Mouse (Mus musculus) splenic B cell, adult 2 months (primary cell): ENCODE measurements around the gene Nudt19.
"Not testable (repeated sequence)": the region's sequence is repeated elsewhere in the genome, so short reads cannot be mapped to it uniquely, and the experiment has no call there.

Experiments
- DNase-seq: peaks from one replicate; pipeline ENCODE4 v3.0.0-alpha.2; 2011; ENCODE audit warnings: low read depth, low spot score
- H3K27me3 ChIP-seq: 2 replicates; pipeline ENCODE4 v1.6.1; 2012; ENCODE audit warnings: mild to moderate bottlenecking, low read length, moderate library complexity, mixed read lengths; ENCODE audit not compliant: control insufficient read depth, poor library complexity, insufficient read depth, severe bottlenecking
- H3K36me3 ChIP-seq: 2 replicates; pipeline ENCODE4 v1.6.1; 2012; ENCODE audit warnings: mild to moderate bottlenecking, low read length, moderate library complexity, mixed read lengths; ENCODE audit not compliant: control insufficient read depth, poor library complexity, insufficient read depth, severe bottlenecking

Nudt19 gene

GRCm38 (mm10) chr7:35584068-35584785, 28.1 kb upstream of the Nudt19 start:
- no peak for DNase-seq
- no peaks in the 10 kb centered on the region for H3K36me3 ChIP-seq
- no peaks in the 10 kb centered on the region for H3K27me3 ChIP-seq

DNA sequence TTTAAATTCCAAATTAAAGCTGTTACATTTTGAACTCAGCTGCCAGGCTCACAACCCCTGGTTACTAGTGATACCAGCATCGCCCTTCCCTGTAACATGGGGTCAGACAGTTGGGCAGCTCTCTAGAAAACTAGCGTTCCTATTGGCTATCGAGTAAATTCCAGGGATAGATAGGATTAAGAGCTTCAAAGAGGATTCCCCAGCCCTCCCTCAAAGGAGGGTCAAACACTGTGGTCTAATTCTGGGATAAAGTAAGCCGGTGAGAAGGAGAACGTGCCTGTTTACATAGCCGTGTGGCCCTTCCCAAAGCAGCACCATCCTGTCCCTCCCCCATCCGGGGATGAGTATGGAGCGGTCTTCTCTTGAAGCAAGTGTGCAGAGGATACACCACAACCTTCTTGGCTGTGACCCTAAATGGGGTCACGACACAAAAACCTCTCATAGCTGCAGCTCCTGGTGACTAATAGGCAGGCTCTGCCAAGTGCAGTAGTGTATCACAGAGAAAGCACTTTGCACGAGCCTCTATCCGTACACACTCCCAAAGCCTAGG, 27.4 kb upstream of the Nudt19 start:
- no peaks in the 10 kb centered on the region for H3K36me3 ChIP-seq
- no peak for DNase-seq
- H3K27me3 ChIP-seq = no peaks in the 10 kb centered on the region

DNA sequence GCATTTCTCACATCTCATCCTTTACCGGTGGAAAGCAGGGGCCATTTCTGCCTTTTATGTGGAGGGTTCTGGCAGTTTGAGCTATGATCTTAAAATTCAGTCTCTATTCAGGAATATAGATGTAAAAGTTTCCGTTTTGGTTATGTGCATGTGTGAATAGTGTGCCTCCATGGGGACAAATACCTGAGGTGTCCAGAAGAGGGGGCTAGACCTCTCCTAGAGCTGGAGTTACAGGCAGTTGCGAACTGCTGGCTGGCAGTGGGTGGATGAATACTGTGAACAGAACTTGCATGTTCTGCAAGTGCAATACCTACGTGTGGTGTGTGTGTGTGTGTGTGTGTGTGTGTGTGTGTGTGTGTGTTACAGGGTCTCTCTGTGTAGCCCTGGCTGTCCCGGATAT, 26.6 kb upstream of the Nudt19 start:
- Histone ChIP-seq H3K27me3 (no peaks in the 10 kb centered on the region), H3K36me3 (no peaks in the 10 kb centered on the region)
- peak; percentile 38 for DNase-seq

DNA sequence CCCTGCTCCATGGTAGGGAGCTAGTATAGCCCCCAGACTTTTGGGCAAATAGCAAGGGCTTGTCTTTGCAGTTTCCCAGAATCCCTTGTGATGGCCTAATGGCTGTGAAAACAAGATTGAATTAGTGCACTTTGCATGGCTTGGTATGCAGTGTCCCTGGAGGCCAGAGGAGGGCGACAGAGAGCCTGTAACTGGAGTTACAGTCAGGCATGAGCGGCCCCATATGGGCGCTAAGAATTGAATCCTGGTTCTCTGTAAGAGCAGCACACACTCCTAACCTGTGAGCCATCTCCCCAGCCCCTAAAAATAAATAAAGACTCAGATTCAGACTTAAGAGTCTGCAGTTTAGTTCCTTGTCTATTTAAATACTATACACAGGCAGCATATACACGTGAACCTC, 23.7 kb upstream of the Nudt19 start:
- peak; percentile 79 for DNase-seq
- no peaks in the 10 kb centered on the region for H3K27me3 ChIP-seq

DNA sequence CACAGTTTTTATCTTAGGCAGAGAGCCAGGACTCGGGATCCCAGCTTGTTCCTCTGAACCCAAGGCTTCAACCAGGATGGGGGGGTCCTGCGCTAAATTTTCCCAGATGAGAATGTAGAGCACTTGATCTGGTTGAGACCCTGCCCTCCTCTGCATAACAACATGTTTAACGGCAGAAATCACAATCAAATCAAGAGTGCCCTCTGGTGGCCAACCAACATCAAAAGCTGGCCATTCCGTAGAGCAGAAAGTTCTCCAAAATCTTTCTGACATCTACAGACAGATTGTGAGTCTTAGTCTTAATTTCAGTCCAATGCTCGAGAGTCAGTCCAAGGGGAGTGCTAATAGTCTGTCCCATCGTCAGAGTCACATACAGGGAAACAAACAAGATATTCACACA, 14.8 kb upstream of the Nudt19 start:
- H3K27me3 ChIP-seq, H3K36me3 ChIP-seq: not testable (repeated sequence)
- DNase-seq = peak; percentile 23

More for the DNA sequence above, 23.7 kb upstream of the Nudt19 start:
- H3K36me3 ChIP-seq = no peaks in the 10 kb centered on the region

DNA sequence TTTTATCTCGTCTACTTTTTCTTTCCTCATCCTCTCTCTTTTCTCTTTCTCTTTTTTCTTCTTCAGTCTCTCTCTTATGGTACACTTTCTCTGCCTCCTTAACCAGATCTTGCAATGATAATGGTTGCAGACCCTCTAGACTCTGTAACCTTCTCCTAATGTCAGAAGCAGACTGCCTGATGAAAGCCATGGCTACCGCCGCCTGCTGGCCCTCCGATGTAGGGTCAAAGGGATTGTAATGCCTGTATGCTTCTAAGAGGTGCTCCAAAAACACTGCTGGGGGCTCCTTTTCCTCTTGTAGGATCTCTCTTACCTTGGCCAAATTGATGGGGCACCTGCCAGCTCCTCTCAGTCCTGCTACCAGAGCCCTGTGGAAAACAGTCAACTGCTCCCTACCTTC, 13.6 kb upstream of the Nudt19 start:
- DNase-seq, H3K27me3 ChIP-seq, H3K36me3 ChIP-seq: not testable (repeated sequence)

GRCm38 (mm10) chr7:35565965-35566364, 9.9 kb upstream of the Nudt19 start:
- DNase-seq, H3K36me3 ChIP-seq, H3K27me3 ChIP-seq: not testable (repeated sequence)

DNA sequence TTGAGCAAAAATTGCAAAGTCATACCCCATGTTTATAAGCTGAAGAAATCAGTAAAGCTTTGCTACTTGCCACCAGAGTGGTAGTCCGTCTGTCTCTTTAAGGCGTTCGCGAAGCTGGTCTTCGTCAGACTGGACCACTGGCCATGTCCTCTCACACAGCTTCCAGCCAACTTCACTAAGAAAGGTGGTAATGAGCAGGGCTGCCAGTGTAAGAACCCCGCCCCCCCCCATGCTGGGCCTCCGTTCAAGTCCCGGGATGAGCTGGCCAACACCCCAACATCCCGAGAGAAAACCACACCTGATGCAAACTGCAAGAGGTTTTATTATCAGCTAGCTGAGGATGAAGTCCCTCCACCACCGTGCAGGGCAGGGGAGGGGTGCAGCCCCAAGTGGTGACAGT, 8.8 kb upstream of the Nudt19 start:
- H3K36me3 ChIP-seq, DNase-seq, H3K27me3 ChIP-seq: not testable (repeated sequence)

- H3K27me3 ChIP-seq = no peaks in the 10 kb centered on the region
- no peak for DNase-seq
- H3K36me3 ChIP-seq = no peaks in the 10 kb centered on the region
These were observed 8.2 kb upstream of the Nudt19 start for GRCm38 (mm10) chr7:35564067-35564865.

DNA sequence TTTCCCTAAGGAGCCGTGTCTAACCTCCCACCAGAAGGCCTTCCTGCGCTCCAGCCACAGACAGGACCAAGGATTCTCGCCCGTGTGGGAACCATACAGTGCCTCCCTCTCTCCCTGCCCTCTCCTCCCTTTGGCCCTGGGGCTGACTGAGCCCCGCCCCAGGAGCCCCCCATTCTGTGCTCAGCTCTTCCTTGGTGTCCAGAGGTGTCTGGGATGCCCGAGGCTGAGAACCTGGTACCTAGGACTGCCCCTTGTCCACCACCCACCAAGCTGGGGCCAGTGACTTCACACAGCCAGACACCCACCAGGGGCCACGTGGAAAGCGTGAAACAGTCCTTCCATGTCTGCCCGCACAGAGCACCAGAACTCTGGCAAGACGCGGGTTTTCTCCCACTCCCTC, 7.0 kb upstream of the Nudt19 start:
- H3K36me3 ChIP-seq = no peaks in the 10 kb centered on the region
- no peaks in the 10 kb centered on the region for H3K27me3 ChIP-seq
- no peak for DNase-seq

GRCm38 (mm10) chr7:35559838-35560237, 3.7 kb upstream of the Nudt19 start:
- Histone ChIP-seq H3K36me3 (no peaks in the 10 kb centered on the region), H3K27me3 (no peaks in the 10 kb centered on the region)
- DNase-seq = no peak

DNA sequence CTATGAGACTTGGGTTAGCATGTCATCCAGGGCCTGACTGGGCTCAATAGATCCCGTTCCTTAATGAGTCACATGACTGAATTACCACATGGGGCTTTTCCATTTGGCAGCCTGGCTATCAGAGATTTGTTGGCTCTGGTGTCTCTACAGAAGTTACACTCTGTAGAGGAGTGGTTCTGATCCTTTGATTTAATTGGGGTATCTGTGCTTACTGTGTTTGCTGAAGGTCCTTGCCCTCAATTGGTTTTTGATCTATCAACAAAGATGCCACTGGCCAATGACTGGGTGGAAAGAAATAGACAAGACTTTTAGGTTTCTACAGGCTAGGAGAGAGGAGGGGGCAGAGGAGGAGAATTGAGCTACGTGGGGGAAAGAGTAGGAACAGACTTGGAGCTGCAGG, 2.6 kb upstream of the Nudt19 start:
- DNase-seq = no peak
- H3K27me3 ChIP-seq = no peaks in the 10 kb centered on the region
- no peaks in the 10 kb centered on the region for H3K36me3 ChIP-seq

- H3K36me3 ChIP-seq = no peaks in the 10 kb centered on the region
- H3K27me3 ChIP-seq = no peaks in the 10 kb centered on the region
- DNase-seq = no peak
These were observed 1.5 kb upstream of the Nudt19 start for GRCm38 (mm10) chr7:35557577-35557976.

GRCm38 (mm10) chr7:35556905-35557304, 801 bp upstream of the Nudt19 start:
- Histone ChIP-seq H3K27me3 (no peaks in the 10 kb centered on the region), H3K36me3 (no peaks in the 10 kb centered on the region)
- no peak for DNase-seq
